ENCODE assay signal across 9 mouse cellular contexts in the genomic region with DNA sequence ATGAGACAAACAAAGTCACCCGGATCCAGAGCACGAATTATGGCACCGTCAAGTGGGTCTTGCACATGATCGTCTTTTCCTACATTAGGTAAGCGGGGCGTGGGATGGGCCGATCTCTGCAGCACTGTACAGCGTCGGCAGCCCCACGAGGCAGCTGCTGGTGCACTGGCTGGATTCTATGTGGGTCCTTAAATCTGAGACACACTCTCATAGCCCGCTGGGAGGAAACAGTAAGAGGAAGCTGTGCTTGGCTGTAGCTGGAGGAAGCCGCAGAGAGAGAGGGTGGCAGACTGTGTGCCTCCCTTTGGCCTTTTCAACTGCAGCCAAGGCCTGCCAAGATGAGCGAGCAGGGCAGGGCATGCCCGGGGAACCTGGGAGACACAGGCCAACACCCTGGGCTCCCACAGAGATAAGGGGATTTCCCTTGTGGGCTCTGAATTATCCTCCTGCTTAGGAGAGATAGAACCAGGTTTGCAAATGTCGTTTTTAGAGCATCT. TPM values are rescaled to one million over a fixed set of nuclear protein-coding genes. Genes with fewer than 3 reads are reported as not detected.
A peak's percentile ranks its signal among the peaks of the same experiment; 100 is the strongest.
DNase-seq lines count a peak whose midpoint lies in the region; ATAC-seq and TF ChIP-seq lines count a peak whose summit lies in the region.
"Had no signal": no experiment of that assay in that cellular context is flagged by ENCODE, and none has a peak within 500 bp of the region (broad histone marks: within the 10 kb centered on the region; RNA-seq: fewer than 3 reads in every experiment).

No protein-coding gene starts in this region.

- no peak for TF ChIP-seq POLR2A in heart, adult 2 months (IDR thresholded peaks at IDR 0.05; ENCODE audit: insufficient read depth, low read depth, low read length)
- no peak for TF ChIP-seq POLR2A in CH12.LX (IDR thresholded peaks at IDR 0.05; ENCODE audit: low read depth, low read length)

- H3K27ac ChIP-seq in heart, adult 2 months: peak overlapping the region; percentile 60
- no peak overlapping the region for H3K27ac ChIP-seq in heart, embryonic 12.5 days (ENCODE audit: poor library complexity, severe bottlenecking)
- no peak overlapping the region for H3K27ac ChIP-seq in CH12.LX (ENCODE audit: insufficient read depth, low read depth)
- H3K27ac ChIP-seq in hindbrain, embryonic 14.5 days: peak overlapping the region; percentile 52; the same call in 1 of the 2 replicates
- H3K27ac ChIP-seq in lung, postnatal 0 days (ENCODE audit: low read length): peak overlapping the region; percentile 59; the same call in 1 of the 2 replicates
- H3K27ac ChIP-seq: embryonic facial prominence, embryonic 12.5 days had no signal

- in situ Hi-C loops in CH12.LX (cut with MboI; ENCODE audit: low pct_ligation_motif_present, low pct_unique_long_range_greater_than_20kb, low sequenced_read_pairs): loop anchor here (10.0 to 25.0 kb wide), 2 partner anchors 71 to 507 kb away; a partner anchor contains a TSS

- no peaks in the 10 kb centered on the region; the same call in 1 of the 2 replicates for H3K4me1 ChIP-seq in heart, adult 2 months (ENCODE audit: control insufficient read depth, insufficient read depth, low read length)
- peaks cover 22% of the 10 kb centered on the region for H3K4me1 ChIP-seq in heart, embryonic 12.5 days (replicated peaks)
- H3K4me1 ChIP-seq in CH12.LX (ENCODE audit: control insufficient read depth in 1 of 2, insufficient read depth in 2 of 2): peaks cover 6 to 22% of the 10 kb centered on the region in 2 experiments
- H3K4me1 ChIP-seq in hindbrain, embryonic 14.5 days (replicated peaks; ENCODE audit: control insufficient read depth, insufficient read depth, low read length): no peaks in the 10 kb centered on the region
- no peaks in the 10 kb centered on the region for H3K4me1 ChIP-seq in lung, postnatal 0 days (ENCODE audit: insufficient read depth, low read depth, low read length)
- H3K4me1 ChIP-seq: embryonic facial prominence, embryonic 12.5 days had no signal

- no peaks in the 10 kb centered on the region for H3K36me3 ChIP-seq in heart, adult 2 months (ENCODE audit: control insufficient read depth, insufficient read depth, low read length)
- no peaks in the 10 kb centered on the region for H3K36me3 ChIP-seq in heart, embryonic 12.5 days
- H3K36me3 ChIP-seq in CH12.LX (replicated peaks in 1 of 2; ENCODE audit: control insufficient read depth in 1 of 2, insufficient read depth in 1 of 2, low read length in 1 of 2): no peaks in the 10 kb centered on the region
- H3K36me3 ChIP-seq in hindbrain, embryonic 14.5 days (replicated peaks; ENCODE audit: control insufficient read depth, insufficient read depth): no peaks in the 10 kb centered on the region
- H3K36me3 ChIP-seq in lung, postnatal 0 days (ENCODE audit: insufficient read depth, low read length): no peaks in the 10 kb centered on the region
- H3K36me3 ChIP-seq: embryonic facial prominence, embryonic 12.5 days had no signal

- TF ChIP-seq EP300 in heart, adult 2 months (IDR thresholded peaks at IDR 0.05; ENCODE audit: insufficient read depth, low read depth, low read length): no peak
- TF ChIP-seq EP300 in CH12.LX (IDR thresholded peaks at IDR 0.05; ENCODE audit: low read length): no peak
- no peak for TF ChIP-seq EP300 in lung, postnatal 0 days (IDR thresholded peaks at IDR 0.05)

- no peaks in the 10 kb centered on the region for H3K27me3 ChIP-seq in heart, adult 2 months (ENCODE audit: control insufficient read depth, insufficient read depth, low read length)
- H3K27me3 ChIP-seq in heart, embryonic 12.5 days (replicated peaks): no peaks in the 10 kb centered on the region
- H3K27me3 ChIP-seq in CH12.LX (replicated peaks): no peaks in the 10 kb centered on the region
- H3K27me3 ChIP-seq in hindbrain, embryonic 14.5 days (ENCODE audit: control insufficient read depth, insufficient read depth, low read length): no peaks in the 10 kb centered on the region
- no peaks in the 10 kb centered on the region for H3K27me3 ChIP-seq in lung, postnatal 0 days (replicated peaks; ENCODE audit: insufficient read depth, low read length)
- H3K27me3 ChIP-seq: embryonic facial prominence, embryonic 12.5 days had no signal

- no peak overlapping the region for H3K4me2 ChIP-seq in heart, embryonic 12.5 days
- H3K4me2 ChIP-seq in CH12.LX (ENCODE audit: insufficient read depth, low read depth, poor library complexity, severe bottlenecking): 0 out of 2 replicates have a peak overlapping the region, but pooled peaks have one; percentile 0
- peak overlapping the region; percentile 25 for H3K4me2 ChIP-seq in hindbrain, embryonic 14.5 days (replicated peaks)
- H3K4me2 ChIP-seq in lung, postnatal 0 days (replicated peaks; ENCODE audit: low read depth, low read length): peak overlapping the region; percentile 38
- H3K4me2 ChIP-seq: embryonic facial prominence, embryonic 12.5 days had no signal

- intact Hi-C loops in heart, adult 2 months (cut with DNase I): no loop called here

- no peak for TF ChIP-seq CTCF in heart, adult 2 months (IDR thresholded peaks at IDR 0.05)
- TF ChIP-seq CTCF in CH12.LX (conservative IDR thresholded peaks at IDR 0.05 in 1 of 2, IDR thresholded peaks at IDR 0.05 in 1 of 2; ENCODE audit: low read depth in 2 of 2, low read length in 2 of 2): no peak
- TF ChIP-seq CTCF in lung, postnatal 0 days (IDR thresholded peaks at IDR 0.05): no peak

- no peak for ATAC-seq in heart, embryonic 12.5 days (ENCODE audit: insufficient number of reproducible peaks, low FRiP score)
- ATAC-seq in hindbrain, embryonic 14.5 days (ENCODE audit: low FRiP score): no peak
- peak; percentile 75 for ATAC-seq in lung, postnatal 0 days

- no peak for TF ChIP-seq RAD21 in CH12.LX (IDR thresholded peaks at IDR 0.05; ENCODE audit: low read depth, low read length)

- DNase-seq in heart, adult 2 months: peak; percentile 50 to 69
- DNase-seq in CH12.LX (ENCODE audit: extremely low read depth): peak; percentile 52
- DNase-seq in c-Kit-positive CD71-negative TER-119-negative erythroid progenitor cells, embryonic 14.5 days (ENCODE audit: low read depth): peak; percentile 51
- no peak for DNase-seq in hindbrain, embryonic 14.5 days (ENCODE audit: low spot score)
- DNase-seq in lung, postnatal 0 days (ENCODE audit: low spot score): peak; percentile 59
- DNase-seq in spleen, postnatal 10 days (ENCODE audit: low spot score in 2 of 2): peak; percentile 24 to 48
- DNase-seq in embryo, embryonic 11 days: no peak

- dilution Hi-C loops in CH12.LX (cut with MboI; ENCODE audit: extremely low pct_ligation_motif_present, extremely low pct_unique_long_range_greater_than_20kb, low sequenced_read_pairs): no loop called here

- H3K4me3 ChIP-seq in heart, adult 2 months: peak overlapping the region; percentile 39
- no peak overlapping the region for H3K4me3 ChIP-seq in heart, embryonic 12.5 days
- peak overlapping the region; percentile 6 to 43 (median 21) for H3K4me3 ChIP-seq in CH12.LX (replicated peaks in 1 of 3; ENCODE audit: low read depth in 2 of 3, low read length in 2 of 3, poor library complexity in 1 of 3)
- peak overlapping the region; percentile 15 for H3K4me3 ChIP-seq in hindbrain, embryonic 14.5 days (replicated peaks; ENCODE audit: low read length)
- H3K4me3 ChIP-seq in lung, postnatal 0 days (ENCODE audit: low read depth, low read length): peak overlapping the region; percentile 19
- H3K4me3 ChIP-seq: embryonic facial prominence, embryonic 12.5 days had no signal

- H3K79me2 ChIP-seq in heart, adult 2 months (replicated peaks; ENCODE audit: control insufficient read depth, insufficient read depth, low read length): no peaks in the 10 kb centered on the region
- H3K79me2 ChIP-seq in CH12.LX (replicated peaks; ENCODE audit: control insufficient read depth, extremely low read depth, insufficient read depth, poor library complexity, severe bottlenecking): no peaks in the 10 kb centered on the region

- peaks cover 4% of the 10 kb centered on the region; the same call in 1 of the 2 replicates for H3K9me3 ChIP-seq in heart, embryonic 12.5 days (replicated peaks)
- peaks cover 3% of the 10 kb centered on the region for H3K9me3 ChIP-seq in CH12.LX (replicated peaks; ENCODE audit: low read length)
- H3K9me3 ChIP-seq in hindbrain, embryonic 14.5 days (ENCODE audit: control insufficient read depth, low read length): no peaks in the 10 kb centered on the region
- H3K9me3 ChIP-seq in lung, postnatal 0 days (ENCODE audit: low read length): no peaks in the 10 kb centered on the region
- H3K9me3 ChIP-seq: embryonic facial prominence, embryonic 12.5 days had no signal

- peak overlapping the region; percentile 42 for H3K9ac ChIP-seq in heart, adult 2 months (ENCODE audit: low read depth, low read length)
- no peak overlapping the region for H3K9ac ChIP-seq in heart, embryonic 12.5 days
- no peak overlapping the region for H3K9ac ChIP-seq in CH12.LX (ENCODE audit: insufficient read depth, low read depth)
- no peak overlapping the region for H3K9ac ChIP-seq in hindbrain, embryonic 14.5 days
- H3K9ac ChIP-seq in lung, postnatal 0 days (replicated peaks; ENCODE audit: low read depth): no peak overlapping the region
- H3K9ac ChIP-seq: embryonic facial prominence, embryonic 12.5 days had no signal

- 37% methylated on average over 15 of the region's 15 CpGs for WGBS in heart, adult 2 months
- 63% methylated on average over 15 of the region's 15 CpGs for WGBS in heart, embryonic 12.5 days
- 62% methylated on average over 15 of the region's 15 CpGs for WGBS in hindbrain, embryonic 14.5 days
- 44% methylated on average over 15 of the region's 15 CpGs for WGBS in lung, postnatal 0 days

TF ChIP-seq in CH12.LX, 34 proteins besides CTCF, POLR2A, EP300 and RAD21 (continues in another document):
- TF ChIP-seq USF2 (conservative IDR thresholded peaks at IDR 0.05; ENCODE audit: low read depth, low read length): no peak
- TF ChIP-seq MAX (IDR thresholded peaks at IDR 0.05; ENCODE audit: low read length): no peak; the same call in 1 of the 2 replicates

RNA-seq across cellular contexts. Expression of a gene that starts 0.4 kb away (rescaled TPM):
- total RNA-seq in heart, adult 2 months (2021): 1 to 10 TPM; 2.8 to 3.1 TPM
- polyA plus RNA-seq in heart, adult 2 months (2012; rRNA removed): 7.2 and 7.4 TPM in 2 replicates
- 0.76 and 0.91 TPM in 2 replicates for polyA plus RNA-seq in heart, embryonic 12.5 days (2016; fragmentation: Nextera tagmentation; extraction: Ambion mirVana)
- total RNA-seq in CH12.LX (2012; rRNA removed): 0.59 and 0.76 TPM in 2 replicates
- 1.4 and 1.5 TPM in 2 replicates for total RNA-seq in CH12.LX (2014; rRNA removed)
- polyA plus RNA-seq in CH12.LX (2012; ENCODE audit: insufficient read length, low read depth): 1.5 and 1.8 TPM in 2 replicates
- polyA plus RNA-seq in hindbrain, embryonic 14.5 days (2014; fragmentation: Nextera tagmentation; extraction: Ambion mirVana): 3.7 and 4.0 TPM in 2 replicates
- polyA plus RNA-seq in lung, postnatal 0 days (2015; fragmentation: Nextera tagmentation; extraction: Ambion mirVana): 6.7 and 7.0 TPM in 2 replicates

RNA-seq across cellular contexts. Expression of a gene that starts 29.8 kb away (rescaled TPM):
- total RNA-seq in heart, adult 2 months (2021): 10 to 100 TPM; 78.1 to 97.0 TPM
- 11.4 and 25.3 TPM in 2 replicates for polyA plus RNA-seq in heart, adult 2 months (2012; rRNA removed)
- 25.2 and 30.0 TPM in 2 replicates for polyA plus RNA-seq in heart, embryonic 12.5 days (2016; fragmentation: Nextera tagmentation; extraction: Ambion mirVana)
- total RNA-seq in CH12.LX (2012; rRNA removed) (3.4 and 5.0 TPM in 2 replicates), CH12.LX (2014; rRNA removed) (4.1 and 6.4 TPM in 2 replicates)
- 3.1 and 3.9 TPM in 2 replicates for polyA plus RNA-seq in CH12.LX (2012; ENCODE audit: insufficient read length, low read depth)
- polyA plus RNA-seq in hindbrain, embryonic 14.5 days (2014; fragmentation: Nextera tagmentation; extraction: Ambion mirVana): 60.5 and 61.9 TPM in 2 replicates
- 29.5 and 38.5 TPM in 2 replicates for polyA plus RNA-seq in lung, postnatal 0 days (2015; fragmentation: Nextera tagmentation; extraction: Ambion mirVana)

Comparison
In these comparisons a context has a peak if more than half of its experiments do, and no peak if none do; other contexts are left out.
1. H3K27ac ChIP-seq: peak in heart, adult 2 months (single experiment), hindbrain, embryonic 14.5 days (single experiment) and lung, postnatal 0 days (single experiment); none in heart, embryonic 12.5 days (single experiment) and CH12.LX (single experiment).
2. DNase-seq: peak in heart, adult 2 months (2 of 2), CH12.LX (single experiment), c-Kit-positive CD71-negative TER-119-negative erythroid progenitor cells, embryonic 14.5 days (single experiment), lung, postnatal 0 days (single experiment) and spleen, postnatal 10 days (2 of 2); none in hindbrain, embryonic 14.5 days (single experiment) and embryo, embryonic 11 days (single experiment).